Comparison of ENCODE assay signal across 9 mouse cellular contexts in the genomic region with DNA sequence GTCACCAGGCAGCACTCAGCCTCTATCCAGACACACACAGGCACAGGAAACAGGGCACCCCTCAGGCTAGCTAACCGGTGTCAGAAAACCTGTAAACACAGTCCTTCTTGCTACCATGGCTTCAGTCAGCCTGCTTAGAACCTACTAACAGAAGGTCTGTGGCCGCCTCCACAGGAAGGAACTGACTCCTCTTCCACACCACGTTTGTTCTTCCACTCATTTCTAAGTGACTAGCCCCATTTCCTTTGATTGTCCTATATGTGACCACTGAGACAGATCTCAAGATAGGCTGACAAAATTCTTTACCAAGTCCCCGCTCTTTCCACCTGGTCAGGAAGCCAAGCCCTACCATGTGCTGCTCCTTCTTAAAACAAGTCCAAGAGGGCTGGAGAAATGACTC. TPM values are rescaled to one million over a fixed set of nuclear protein-coding genes. Genes with fewer than 3 reads are reported as not detected.
A peak's percentile ranks its signal among the peaks of the same experiment; 100 is the strongest.
DNase-seq lines count a peak whose midpoint lies in the region; ATAC-seq and TF ChIP-seq lines count a peak whose summit lies in the region.
"Had no signal": no experiment of that assay in that cellular context is flagged by ENCODE, and none has a peak within 500 bp of the region (broad histone marks: within the 10 kb centered on the region; RNA-seq: fewer than 3 reads in every experiment).

No protein-coding gene starts in this region.

- no peaks in the 10 kb centered on the region for H3K9me3 ChIP-seq in kidney, postnatal 0 days (replicated peaks; ENCODE audit: low read length)
- no peaks in the 10 kb centered on the region for H3K9me3 ChIP-seq in liver, embryonic 15.5 days (replicated peaks)
- H3K9me3 ChIP-seq: hindbrain, embryonic 12.5 days; lung, embryonic 15.5 days had no signal

- no peaks in the 10 kb centered on the region for H3K36me3 ChIP-seq in kidney, postnatal 0 days (ENCODE audit: insufficient read depth, low read length)
- peaks cover 4% of the 10 kb centered on the region for H3K36me3 ChIP-seq in liver, embryonic 15.5 days (replicated peaks)

- 0 out of 2 replicates have a peak overlapping the region, but pooled peaks have one; percentile 6 for H3K27ac ChIP-seq in kidney, postnatal 0 days
- peak overlapping the region; percentile 55; the same call in 1 of the 2 replicates for H3K27ac ChIP-seq in liver, embryonic 15.5 days (replicated peaks)
- H3K27ac ChIP-seq: hindbrain, embryonic 12.5 days had no signal

- H3K27me3 ChIP-seq in kidney, postnatal 0 days (ENCODE audit: insufficient read depth, low read length) = no peaks in the 10 kb centered on the region
- no peaks in the 10 kb centered on the region for H3K27me3 ChIP-seq in liver, embryonic 15.5 days
- H3K27me3 ChIP-seq: hindbrain, embryonic 12.5 days; lung, embryonic 15.5 days had no signal

- WGBS in kidney, postnatal 0 days = 70% methylated on average over 4 of the region's 4 CpGs
- WGBS in liver, embryonic 15.5 days (ENCODE audit: insufficient replicate concordance) = 43% methylated on average over 4 of the region's 4 CpGs

- H3K4me3 ChIP-seq in kidney, postnatal 0 days (replicated peaks; ENCODE audit: low read depth, low read length) = no peak overlapping the region
- H3K4me3 ChIP-seq in liver, embryonic 15.5 days (replicated peaks) = no peak overlapping the region
- H3K4me3 ChIP-seq: hindbrain, embryonic 12.5 days; lung, embryonic 15.5 days had no signal

- no peak for DNase-seq in kidney, postnatal 0 days (ENCODE audit: low spot score)
- DNase-seq in kidney, postnatal 14 days = no peak
- DNase-seq in CD4-positive helper T cell, adult 2 months (ENCODE audit: low read depth, low spot score) = peak; percentile 62
- DNase-seq in neural tube, embryonic 10.5 days (ENCODE audit: extremely low spot score, low spot score) = no peak
- DNase-seq in embryo, embryonic 9.5 days (ENCODE audit: extremely low spot score) = no peak

- H3K9ac ChIP-seq in kidney, postnatal 0 days (ENCODE audit: low read depth, low read length) = no peak overlapping the region
- H3K9ac ChIP-seq in liver, embryonic 15.5 days = no peak overlapping the region
- H3K9ac ChIP-seq: hindbrain, embryonic 12.5 days; lung, embryonic 15.5 days had no signal

- H3K4me1 ChIP-seq in kidney, postnatal 0 days (replicated peaks; ENCODE audit: insufficient read depth, low read length) = peaks cover 60% of the 10 kb centered on the region
- H3K4me1 ChIP-seq in liver, embryonic 15.5 days (replicated peaks) = peaks cover 94% of the 10 kb centered on the region

- no peak for TF ChIP-seq CTCF in kidney, postnatal 0 days (IDR thresholded peaks at IDR 0.05; ENCODE audit: low read depth)

- ATAC-seq in kidney, postnatal 0 days (replicated peaks; ENCODE audit: low FRiP score, low read depth) = no peak
- peak; percentile 65 for ATAC-seq in CD4-positive, CD25-positive, alpha-beta regulatory T cell, adult 4 months
- ATAC-seq in liver, embryonic 15.5 days (ENCODE audit: insufficient read depth) = no peak

- no peak overlapping the region for H3K4me2 ChIP-seq in kidney, postnatal 0 days (ENCODE audit: low read length)
- H3K4me2 ChIP-seq in liver, embryonic 15.5 days = no peak overlapping the region
- H3K4me2 ChIP-seq: hindbrain, embryonic 12.5 days; lung, embryonic 15.5 days had no signal

RNA-seq across cellular contexts. Expression of a gene that starts 10.0 kb away (rescaled TPM):
- polyA plus RNA-seq in kidney, postnatal 0 days (2015; fragmentation: Nextera tagmentation; extraction: Ambion mirVana) = 32.3 and 33.0 TPM in 2 replicates
- 10 to 100 TPM; 18.5 to 20.8 TPM for polyA plus RNA-seq in CD4-positive, CD25-positive, alpha-beta regulatory T cell, adult 4 months (2017; shearing (Covaris generic))
- 10.8 and 11.4 TPM in 2 replicates for polyA plus RNA-seq in liver, embryonic 15.5 days (2015; fragmentation: Nextera tagmentation; extraction: Ambion mirVana)

RNA-seq across cellular contexts. Expression of a gene that starts 57.9 kb away (rescaled TPM):
- 73.0 and 75.5 TPM in 2 replicates for polyA plus RNA-seq in kidney, postnatal 0 days (2015; fragmentation: Nextera tagmentation; extraction: Ambion mirVana)
- polyA plus RNA-seq in CD4-positive, CD25-positive, alpha-beta regulatory T cell, adult 4 months (2017; shearing (Covaris generic)) = 10 to 100 TPM; 91.3 to 93.4 TPM
- 26.4 and 28.4 TPM in 2 replicates for polyA plus RNA-seq in liver, embryonic 15.5 days (2015; fragmentation: Nextera tagmentation; extraction: Ambion mirVana)
